Mouse (Mus musculus): Measurements from ENCODE around the gene Cklf. TPM values are rescaled to one million over a fixed set of nuclear protein-coding genes. Genes with fewer than 3 reads are reported as not detected.

Gene Cklf
- polyA plus RNA-seq, 1 experiment from 2014 or later = 16.7 TPM

DNA sequence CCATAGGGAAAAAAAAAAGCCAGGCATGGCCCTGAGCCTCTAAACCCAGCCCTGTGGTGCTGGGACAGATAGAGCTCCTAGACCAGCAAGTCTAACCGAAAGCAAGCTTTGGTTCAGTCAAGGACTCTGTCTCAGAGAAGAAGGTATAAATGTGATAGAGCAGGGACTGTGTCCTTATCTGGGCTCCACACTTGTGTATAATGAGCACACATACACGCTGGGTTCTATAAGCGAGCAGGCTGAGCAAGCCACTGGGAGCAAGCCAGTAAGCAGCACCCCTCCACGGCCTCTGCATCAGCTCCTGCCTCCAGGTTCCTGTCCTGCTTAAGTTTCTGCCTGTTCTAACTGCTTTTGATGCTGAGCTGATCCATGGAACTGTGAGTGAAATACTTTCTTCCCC, 18.6 kb upstream of the Cklf start:
- ATAC-seq (ENCODE audit: low read depth) = no peak
- H3K36me3 ChIP-seq (ENCODE audit: control insufficient read depth, insufficient read depth) = peaks cover 13% of the 10 kb centered on the region
- H3K27ac ChIP-seq (ENCODE audit: low read length) = no peak overlapping the region
- no peak overlapping the region for H3K4me3 ChIP-seq (ENCODE audit: low read depth, low read length)
- no peaks in the 10 kb centered on the region for H3K9me3 ChIP-seq (replicated peaks; ENCODE audit: control insufficient read depth, low read length)
- H3K4me2 ChIP-seq (ENCODE audit: low read depth, low read length) = no peak overlapping the region
- WGBS (ENCODE audit: insufficient replicate concordance) = 48% methylated on average over 4 of the region's 4 CpGs
- H3K9ac ChIP-seq (ENCODE audit: low read depth, low read length) = no peak overlapping the region
- no peaks in the 10 kb centered on the region for H3K27me3 ChIP-seq (ENCODE audit: control insufficient read depth, insufficient read depth, low read depth, low read length)
- 0 out of 2 replicates have a peak, but pooled peaks cover 2% of the 10 kb centered on the region for H3K4me1 ChIP-seq (ENCODE audit: control insufficient read depth, low read depth, low read length)

DNA sequence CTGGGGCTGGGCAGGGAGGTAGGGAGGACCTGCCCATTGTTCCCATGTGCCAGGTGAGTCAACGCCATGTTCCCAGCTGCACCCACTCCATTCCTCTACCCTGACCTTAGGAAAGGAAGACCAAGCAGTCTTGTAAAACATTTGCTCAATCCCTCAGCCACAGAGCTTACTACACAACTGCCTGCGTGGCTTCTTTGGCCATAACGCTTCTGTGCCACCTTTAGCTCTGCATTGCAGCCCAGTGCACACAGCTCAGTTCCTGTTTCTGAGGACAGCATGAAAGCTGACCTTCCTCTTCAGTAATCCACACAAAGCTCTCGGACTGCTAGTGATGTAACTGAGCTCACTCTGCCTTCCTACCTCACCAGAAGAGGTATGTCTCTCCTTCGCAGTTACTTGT, 17.7 kb upstream of the Cklf start:
- no peak overlapping the region for H3K4me2 ChIP-seq (ENCODE audit: low read depth, low read length)
- 0 out of 2 replicates have a peak, but pooled peaks have one; percentile 30 for ATAC-seq (ENCODE audit: low read depth)
- H3K4me3 ChIP-seq (ENCODE audit: low read depth, low read length) = no peak overlapping the region
- H3K9ac ChIP-seq (ENCODE audit: low read depth, low read length) = no peak overlapping the region
- no peaks in the 10 kb centered on the region for H3K27me3 ChIP-seq (ENCODE audit: control insufficient read depth, insufficient read depth, low read depth, low read length)
- 58% methylated on average over 5 of the region's 5 CpGs for WGBS (ENCODE audit: insufficient replicate concordance)
- H3K27ac ChIP-seq (ENCODE audit: low read length) = peak overlapping the region; percentile 63; the same call in 1 of the 2 replicates
- 0 out of 2 replicates have a peak, but pooled peaks cover 2% of the 10 kb centered on the region for H3K4me1 ChIP-seq (ENCODE audit: control insufficient read depth, low read depth, low read length)
- H3K9me3 ChIP-seq (replicated peaks; ENCODE audit: control insufficient read depth, low read length) = no peaks in the 10 kb centered on the region
- peaks cover 8% of the 10 kb centered on the region; the same call in 1 of the 2 replicates for H3K36me3 ChIP-seq (ENCODE audit: control insufficient read depth, insufficient read depth)

DNA sequence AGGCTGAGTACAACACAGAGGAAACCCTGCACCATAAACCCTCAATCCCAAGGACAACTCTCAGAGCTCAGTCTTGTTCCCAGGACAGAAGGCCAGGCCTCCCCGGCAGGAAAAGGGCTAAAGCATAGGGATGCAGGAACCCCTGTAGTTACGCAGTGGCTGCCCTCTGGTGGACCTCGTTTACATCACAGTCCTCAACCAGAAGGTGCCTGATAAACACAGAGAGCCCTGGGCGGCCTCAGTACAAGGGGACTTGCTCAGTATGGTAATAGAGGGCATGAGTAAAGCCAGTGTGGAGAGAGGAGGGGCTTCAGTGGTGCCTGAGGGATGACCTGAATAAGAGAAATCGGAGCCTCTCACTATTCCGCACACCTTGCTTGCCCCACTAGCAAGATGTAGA, 16.1 kb upstream of the Cklf start:
- peaks cover 8% of the 10 kb centered on the region for H3K4me1 ChIP-seq (ENCODE audit: control insufficient read depth, low read depth, low read length)
- no peak overlapping the region for H3K27ac ChIP-seq (ENCODE audit: low read length)
- H3K36me3 ChIP-seq (ENCODE audit: control insufficient read depth, insufficient read depth) = 0 out of 2 replicates have a peak, but pooled peaks cover 2% of the 10 kb centered on the region
- H3K4me3 ChIP-seq (ENCODE audit: low read depth, low read length) = no peak overlapping the region
- H3K9me3 ChIP-seq (replicated peaks; ENCODE audit: control insufficient read depth, low read length) = no peaks in the 10 kb centered on the region
- no peak overlapping the region for H3K4me2 ChIP-seq (ENCODE audit: low read depth, low read length)
- no peaks in the 10 kb centered on the region for H3K27me3 ChIP-seq (ENCODE audit: control insufficient read depth, insufficient read depth, low read depth, low read length)
- H3K9ac ChIP-seq (ENCODE audit: low read depth, low read length) = no peak overlapping the region
- 47% methylated on average over 6 of the region's 6 CpGs for WGBS (ENCODE audit: insufficient replicate concordance)
- no peak for ATAC-seq (ENCODE audit: low read depth)

DNA sequence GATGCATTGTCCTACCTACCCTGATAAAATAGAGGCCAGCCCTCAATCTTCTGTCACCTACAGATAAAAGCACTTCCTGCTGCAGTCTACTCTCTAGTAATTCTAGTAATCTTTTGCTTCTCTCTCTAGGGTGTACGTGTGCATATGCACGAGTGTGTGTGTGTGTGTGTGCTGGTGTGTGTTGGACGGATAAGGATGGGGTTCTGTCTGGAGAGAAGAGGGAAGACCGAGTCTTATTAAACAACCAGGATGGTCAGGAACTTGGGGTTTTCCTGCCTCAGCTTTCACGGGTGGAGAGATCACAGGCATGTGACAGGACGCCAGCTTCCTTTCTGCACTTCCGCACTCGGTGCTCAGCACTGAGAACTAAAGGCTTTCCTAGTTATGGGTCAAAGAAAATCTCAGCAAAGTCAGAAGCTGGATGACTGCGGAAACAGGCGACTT, 11.2 kb upstream of the Cklf start:
- Histone ChIP-seq H3K27me3 (ENCODE audit: control insufficient read depth, insufficient read depth, low read depth, low read length) (no peaks in the 10 kb centered on the region), H3K27ac (ENCODE audit: low read length) (peak overlapping the region; percentile 14; the same call in 1 of the 2 replicates), H3K4me3 (ENCODE audit: low read depth, low read length) (no peak overlapping the region), H3K36me3 (ENCODE audit: control insufficient read depth, insufficient read depth) (0 out of 2 replicates have a peak, but pooled peaks cover 2% of the 10 kb centered on the region), H3K9ac (ENCODE audit: low read depth, low read length) (no peak overlapping the region), H3K4me2 (ENCODE audit: low read depth, low read length) (0 out of 2 replicates have a peak overlapping the region, but pooled peaks have one; percentile 6), H3K9me3 (replicated peaks; ENCODE audit: control insufficient read depth, low read length) (no peaks in the 10 kb centered on the region), H3K4me1 (ENCODE audit: control insufficient read depth, low read depth, low read length) (peaks cover 9% of the 10 kb centered on the region)
- WGBS (ENCODE audit: insufficient replicate concordance) = 21% methylated on average over 10 of the region's 10 CpGs
- ATAC-seq (ENCODE audit: low read depth) = peak; percentile 67

DNA sequence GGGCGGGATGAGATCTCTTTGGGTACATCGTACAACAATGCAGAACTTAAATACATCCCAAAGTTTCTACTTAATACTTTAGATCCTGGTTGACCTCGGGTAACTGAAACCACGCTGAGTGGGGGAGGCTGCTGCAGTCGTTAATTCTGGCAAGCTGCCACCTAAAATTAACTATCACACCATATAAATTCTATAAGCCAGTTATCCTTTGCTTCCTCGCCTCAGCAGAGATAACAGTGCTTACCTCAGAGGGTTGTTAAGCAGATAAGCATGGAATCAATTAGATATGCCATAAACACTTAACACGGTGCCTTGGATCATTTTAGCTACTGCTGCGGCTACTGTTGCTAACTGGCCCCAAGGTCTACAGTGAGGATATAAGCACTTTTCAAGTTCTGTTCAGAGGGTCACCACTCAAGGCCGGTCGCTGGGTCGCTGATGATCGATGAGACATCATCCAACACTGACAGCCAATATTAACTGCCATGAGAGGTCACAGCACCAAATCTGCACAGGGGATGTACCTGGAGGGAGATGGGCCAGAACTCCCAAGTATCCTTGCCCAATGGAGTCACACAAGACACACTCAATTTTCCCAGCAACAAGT, 8.5 kb upstream of the Cklf start:
- Histone ChIP-seq H3K27me3 (ENCODE audit: control insufficient read depth, insufficient read depth, low read depth, low read length) (no peaks in the 10 kb centered on the region), H3K9ac (ENCODE audit: low read depth, low read length) (no peak overlapping the region), H3K9me3 (replicated peaks; ENCODE audit: control insufficient read depth, low read length) (no peaks in the 10 kb centered on the region), H3K4me3 (ENCODE audit: low read depth, low read length) (no peak overlapping the region), H3K4me2 (ENCODE audit: low read depth, low read length) (no peak overlapping the region), H3K36me3 (ENCODE audit: control insufficient read depth, insufficient read depth) (no peaks in the 10 kb centered on the region), H3K4me1 (ENCODE audit: control insufficient read depth, low read depth, low read length) (peaks cover 14% of the 10 kb centered on the region), H3K27ac (ENCODE audit: low read length) (no peak overlapping the region)
- ATAC-seq (ENCODE audit: low read depth) = no peak
- WGBS (ENCODE audit: insufficient replicate concordance) = 47% methylated on average over 12 of the region's 12 CpGs

DNA sequence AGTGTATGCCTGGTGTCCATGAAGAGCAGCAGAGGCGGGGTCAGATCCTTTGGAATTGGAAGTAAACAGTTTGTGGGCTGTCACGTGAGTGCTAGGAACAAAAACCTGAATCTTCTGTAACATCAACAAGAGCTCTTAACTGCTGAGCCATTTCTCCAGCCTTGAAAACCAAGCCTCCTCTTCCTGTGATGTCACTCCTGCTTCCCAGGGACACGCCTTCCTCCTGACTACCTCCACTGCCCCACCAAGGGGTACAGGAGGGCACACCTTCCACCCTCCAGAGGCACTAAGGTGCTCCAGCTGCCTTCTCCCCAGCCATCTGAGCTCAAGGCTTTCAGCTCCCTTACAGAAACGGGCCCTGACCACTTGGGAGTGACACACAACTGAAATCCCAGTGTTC, 4.0 kb upstream of the Cklf start:
- 59% methylated on average over 4 of the region's 4 CpGs for WGBS (ENCODE audit: insufficient replicate concordance)
- peaks cover 19% of the 10 kb centered on the region for H3K4me1 ChIP-seq (ENCODE audit: control insufficient read depth, low read depth, low read length)
- peak overlapping the region; percentile 71 for H3K27ac ChIP-seq (ENCODE audit: low read length)
- H3K4me3 ChIP-seq (ENCODE audit: low read depth, low read length) = no peak overlapping the region
- H3K4me2 ChIP-seq (ENCODE audit: low read depth, low read length) = no peak overlapping the region
- H3K9me3 ChIP-seq (replicated peaks; ENCODE audit: control insufficient read depth, low read length) = no peaks in the 10 kb centered on the region
- no peak for ATAC-seq (ENCODE audit: low read depth)
- H3K27me3 ChIP-seq (ENCODE audit: control insufficient read depth, insufficient read depth, low read depth, low read length) = no peaks in the 10 kb centered on the region
- no peak overlapping the region for H3K9ac ChIP-seq (ENCODE audit: low read depth, low read length)
- no peaks in the 10 kb centered on the region for H3K36me3 ChIP-seq (ENCODE audit: control insufficient read depth, insufficient read depth)

DNA sequence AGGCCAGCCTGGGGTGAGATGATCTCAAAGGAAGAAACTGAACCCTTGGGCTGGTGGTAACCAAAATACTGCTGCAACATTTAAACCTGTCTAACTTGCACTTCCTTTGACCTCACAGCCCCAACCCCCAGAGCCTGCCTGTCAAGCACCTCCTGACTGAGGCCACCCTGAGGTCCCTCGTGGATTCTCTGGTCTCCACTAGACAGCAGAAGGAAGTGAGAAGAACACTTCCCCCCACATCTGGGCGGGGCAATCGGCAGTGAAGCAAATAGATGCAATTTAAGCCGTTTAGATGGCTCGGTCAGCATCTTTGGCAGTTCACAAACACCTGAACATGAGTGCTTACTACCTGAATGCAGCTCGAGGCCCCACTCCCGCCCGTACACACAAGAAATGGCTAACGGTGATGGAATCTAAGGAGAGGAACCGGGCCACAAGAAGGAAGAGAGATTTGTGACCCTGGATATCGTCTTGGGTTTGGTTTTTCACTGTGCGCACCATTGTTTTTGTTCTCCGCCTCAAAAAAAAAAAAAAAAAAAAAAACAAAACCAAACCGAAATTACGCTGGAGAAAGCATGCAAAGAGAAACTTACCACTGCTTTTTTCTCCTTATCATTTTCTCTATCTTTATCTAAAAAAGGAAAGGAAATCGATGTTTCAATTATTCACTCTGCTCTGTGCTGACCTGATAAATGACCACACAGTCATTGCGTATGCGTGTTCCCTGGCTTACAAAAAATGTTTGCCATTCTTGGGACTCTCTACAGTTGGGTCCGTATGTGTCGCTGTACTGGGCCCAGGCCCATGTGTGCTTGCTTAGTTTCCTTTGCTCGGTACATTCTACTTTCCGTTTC, 3.4 kb upstream of the Cklf start:
- Histone ChIP-seq H3K4me3 (ENCODE audit: low read depth, low read length) (peak overlapping the region; percentile 90), H3K9me3 (replicated peaks; ENCODE audit: control insufficient read depth, low read length) (no peaks in the 10 kb centered on the region), H3K27ac (ENCODE audit: low read length) (peak overlapping the region; percentile 81), H3K4me2 (ENCODE audit: low read depth, low read length) (peak overlapping the region; percentile 94), H3K4me1 (ENCODE audit: control insufficient read depth, low read depth, low read length) (peaks cover 21% of the 10 kb centered on the region), H3K27me3 (ENCODE audit: control insufficient read depth, insufficient read depth, low read depth, low read length) (no peaks in the 10 kb centered on the region), H3K36me3 (ENCODE audit: control insufficient read depth, insufficient read depth) (no peaks in the 10 kb centered on the region), H3K9ac (ENCODE audit: low read depth, low read length) (peak overlapping the region; percentile 80)
- 29% methylated on average over 22 of the region's 22 CpGs for WGBS (ENCODE audit: insufficient replicate concordance)
- ATAC-seq (ENCODE audit: low read depth) = no peak

DNA sequence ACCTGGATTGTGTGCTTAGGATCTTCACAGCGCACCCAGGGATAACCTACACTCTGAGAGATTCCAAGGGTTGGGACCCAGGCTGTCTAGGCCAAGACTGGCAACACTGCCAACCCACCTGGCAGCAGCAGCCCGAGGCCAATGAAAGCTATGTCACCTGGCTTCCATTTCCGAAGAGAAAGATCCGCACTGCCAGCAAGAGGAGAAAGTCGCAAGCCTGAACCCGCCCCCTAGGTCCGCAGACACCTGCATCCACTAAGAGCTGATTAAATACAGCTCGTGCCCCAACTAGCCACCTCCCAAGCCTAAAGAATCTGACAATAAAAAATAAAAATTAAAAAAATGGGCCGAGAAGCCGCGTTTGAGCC, 2.8 kb upstream of the Cklf start:
- peak overlapping the region; percentile 81 for H3K27ac ChIP-seq (ENCODE audit: low read length)
- H3K27me3 ChIP-seq (ENCODE audit: control insufficient read depth, insufficient read depth, low read depth, low read length) = no peaks in the 10 kb centered on the region
- H3K4me1 ChIP-seq (ENCODE audit: control insufficient read depth, low read depth, low read length) = peaks cover 21% of the 10 kb centered on the region
- no peaks in the 10 kb centered on the region for H3K9me3 ChIP-seq (replicated peaks; ENCODE audit: control insufficient read depth, low read length)
- H3K4me3 ChIP-seq (ENCODE audit: low read depth, low read length) = peak overlapping the region; percentile 90
- H3K36me3 ChIP-seq (ENCODE audit: control insufficient read depth, insufficient read depth) = no peaks in the 10 kb centered on the region
- ATAC-seq (ENCODE audit: low read depth) = no peak
- 3% methylated on average over 11 of the region's 11 CpGs for WGBS (ENCODE audit: insufficient replicate concordance)
- peak overlapping the region; percentile 80 for H3K9ac ChIP-seq (ENCODE audit: low read depth, low read length)
- H3K4me2 ChIP-seq (ENCODE audit: low read depth, low read length) = peak overlapping the region; percentile 94

DNA sequence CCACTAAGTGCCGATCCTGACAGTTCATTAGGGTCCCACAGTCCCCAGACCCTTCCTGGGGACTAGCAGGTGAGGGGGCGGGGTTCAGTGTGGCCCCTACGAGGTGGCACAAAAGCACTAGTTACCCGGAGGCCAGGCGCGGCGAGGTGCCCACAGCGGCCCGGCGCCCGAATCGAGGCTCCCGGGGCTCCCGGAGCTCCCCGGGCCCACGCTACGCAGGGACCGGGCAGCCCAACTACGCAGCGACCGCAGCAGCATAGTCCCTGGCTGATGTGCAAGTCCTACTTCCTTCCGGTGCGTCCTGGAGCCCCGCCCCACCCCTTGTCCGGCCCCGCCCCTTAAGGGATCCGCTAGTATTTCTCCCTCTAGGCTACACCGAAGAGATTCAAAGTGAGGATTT, 2.4 kb upstream of the Cklf start, which contains the start of gene Tk2:
Tk2 (minus strand) TSS at position 283 of the 400 bp plus-strand sequence.
- peak; percentile 83 for ATAC-seq (ENCODE audit: low read depth)

More for the DNA sequence above, 2.4 kb upstream of the Cklf start, which contains the start of gene Tk2:
- no peaks in the 10 kb centered on the region for H3K9me3 ChIP-seq (replicated peaks; ENCODE audit: control insufficient read depth, low read length)
- under 1% methylated on average over 28 of the region's 28 CpGs for WGBS (ENCODE audit: insufficient replicate concordance)
- no peaks in the 10 kb centered on the region for H3K27me3 ChIP-seq (ENCODE audit: control insufficient read depth, insufficient read depth, low read depth, low read length)
- peak within 1 kb of the TSS; percentile 94 for H3K4me2 ChIP-seq (ENCODE audit: low read depth, low read length)
- no peaks in the 10 kb centered on the region for H3K36me3 ChIP-seq (ENCODE audit: control insufficient read depth, insufficient read depth)
- H3K9ac ChIP-seq (ENCODE audit: low read depth, low read length) = peak within 1 kb of the TSS; percentile 80
- H3K27ac ChIP-seq (ENCODE audit: low read length) = peak within 1 kb of the TSS; percentile 81
- peak within 1 kb of the TSS; percentile 90 for H3K4me3 ChIP-seq (ENCODE audit: low read depth, low read length)
- peaks cover 21% of the 10 kb centered on the region for H3K4me1 ChIP-seq (ENCODE audit: control insufficient read depth, low read depth, low read length)

All from liver, embryonic 16.5 days (tissue).